Mouse (Mus musculus): ENCODE measurements at regions not wholly inside any gene's neighbourhood (a gene's known extent, or its start where the extent isn't known, plus 50 kb on each side); places are given as distances from the start of the nearest gene placed in this dataset.

DNA sequence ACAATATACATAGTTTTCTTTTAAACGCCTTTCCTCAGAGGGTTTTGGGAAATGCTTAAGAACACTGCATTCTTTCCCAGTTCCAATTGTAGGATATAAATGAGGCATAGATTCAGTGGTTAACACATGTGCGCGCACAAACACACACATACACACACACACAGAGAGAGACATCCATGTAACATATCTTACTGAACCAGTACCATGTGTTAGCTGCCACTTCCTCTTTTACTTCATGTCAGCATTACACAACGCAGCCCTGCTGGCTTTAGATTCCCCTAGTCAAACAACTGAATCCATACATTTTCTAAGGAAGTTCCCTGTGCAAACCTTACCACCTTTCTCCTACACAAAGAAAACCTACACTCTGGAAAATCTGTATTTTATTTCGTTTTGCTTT lies 189.1 kb upstream of the Atp2b1 start:
- no peak overlapping the region for H3K4me2 ChIP-seq
- no peaks in the 10 kb centered on the region for H3K27me3 ChIP-seq
- peaks cover 9% of the 10 kb centered on the region; the same call in 1 of the 2 replicates for H3K4me1 ChIP-seq (replicated peaks)
- no peak overlapping the region for H3K9ac ChIP-seq
- H3K4me3 ChIP-seq (replicated peaks) = no peak overlapping the region
- ATAC-seq (ENCODE audit: insufficient read depth) = no peak
- H3K9me3 ChIP-seq (replicated peaks) = no peaks in the 10 kb centered on the region
- 49% methylated on average over 5 of the region's 5 CpGs for WGBS (ENCODE audit: insufficient replicate concordance)
- no peak overlapping the region for H3K27ac ChIP-seq (replicated peaks)
- H3K36me3 ChIP-seq (replicated peaks) = no peaks in the 10 kb centered on the region

DNA sequence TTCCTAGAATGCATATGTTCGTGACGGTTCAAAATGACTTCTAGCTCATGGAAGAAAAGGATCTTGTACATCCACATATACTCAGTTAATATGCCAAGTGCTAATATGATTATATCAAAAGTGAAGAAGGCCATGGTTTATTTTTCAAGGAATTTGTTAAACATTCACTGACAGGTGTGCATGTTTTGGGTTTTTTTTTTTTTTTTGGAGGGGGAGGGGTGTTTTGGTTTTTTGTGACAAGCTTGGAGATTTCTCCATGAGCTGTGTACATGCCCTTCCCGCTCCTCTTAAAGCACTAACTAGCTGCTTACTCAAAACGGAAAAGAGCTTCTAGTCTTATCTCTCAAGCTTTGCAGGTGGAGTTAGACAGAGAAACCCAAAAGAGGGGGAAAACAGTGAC lies 187.1 kb upstream of the Atp2b1 start:
- Histone ChIP-seq H3K9ac (no peak overlapping the region), H3K27ac (replicated peaks) (no peak overlapping the region), H3K4me2 (no peak overlapping the region), H3K4me1 (replicated peaks) (no peaks in the 10 kb centered on the region), H3K27me3 (no peaks in the 10 kb centered on the region), H3K9me3 (replicated peaks) (no peaks in the 10 kb centered on the region), H3K4me3 (replicated peaks) (no peak overlapping the region), H3K36me3 (replicated peaks) (no peaks in the 10 kb centered on the region)
- WGBS (ENCODE audit: insufficient replicate concordance) = 57% methylated on average over 4 of the region's 4 CpGs
- ATAC-seq (ENCODE audit: insufficient read depth) = no peak

DNA sequence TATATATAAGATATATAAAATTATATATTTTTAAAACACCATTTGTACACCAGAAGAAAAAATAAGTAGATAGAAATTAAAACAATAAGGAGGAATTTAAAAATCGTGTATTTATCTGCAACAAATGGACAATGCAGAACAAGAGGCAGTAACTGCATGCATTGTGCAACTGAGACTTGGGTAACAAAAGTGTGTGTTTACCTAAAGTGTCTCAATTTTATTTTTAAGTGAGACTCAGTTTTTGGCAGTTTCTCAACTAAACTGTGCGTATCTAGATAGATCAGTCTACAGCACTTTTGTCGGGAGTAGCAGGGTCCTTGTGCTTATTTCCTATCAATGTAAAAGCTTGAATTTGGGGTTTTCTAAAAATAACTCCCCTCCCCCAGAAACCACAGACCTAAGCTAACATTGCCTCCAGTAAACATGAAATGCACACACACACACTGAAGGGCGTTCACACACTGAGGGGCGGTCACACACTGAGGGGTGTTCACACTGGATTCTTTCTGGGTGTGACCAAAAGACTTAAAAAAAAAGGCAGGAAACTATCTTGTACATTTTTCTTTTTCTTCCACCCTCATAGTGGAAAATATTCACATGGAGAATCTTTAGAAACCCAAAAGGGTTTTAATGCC lies 185.7 kb upstream of the Atp2b1 start:
- Histone ChIP-seq H3K27me3 (no peaks in the 10 kb centered on the region), H3K9me3 (replicated peaks) (no peaks in the 10 kb centered on the region), H3K4me3 (replicated peaks) (no peak overlapping the region), H3K4me2 (no peak overlapping the region), H3K9ac (no peak overlapping the region), H3K27ac (replicated peaks) (no peak overlapping the region), H3K4me1 (replicated peaks) (no peaks in the 10 kb centered on the region), H3K36me3 (replicated peaks) (no peaks in the 10 kb centered on the region)
- ATAC-seq (ENCODE audit: insufficient read depth) = no peak
- WGBS (ENCODE audit: insufficient replicate concordance) = 27% methylated on average over 5 of the region's 5 CpGs

DNA sequence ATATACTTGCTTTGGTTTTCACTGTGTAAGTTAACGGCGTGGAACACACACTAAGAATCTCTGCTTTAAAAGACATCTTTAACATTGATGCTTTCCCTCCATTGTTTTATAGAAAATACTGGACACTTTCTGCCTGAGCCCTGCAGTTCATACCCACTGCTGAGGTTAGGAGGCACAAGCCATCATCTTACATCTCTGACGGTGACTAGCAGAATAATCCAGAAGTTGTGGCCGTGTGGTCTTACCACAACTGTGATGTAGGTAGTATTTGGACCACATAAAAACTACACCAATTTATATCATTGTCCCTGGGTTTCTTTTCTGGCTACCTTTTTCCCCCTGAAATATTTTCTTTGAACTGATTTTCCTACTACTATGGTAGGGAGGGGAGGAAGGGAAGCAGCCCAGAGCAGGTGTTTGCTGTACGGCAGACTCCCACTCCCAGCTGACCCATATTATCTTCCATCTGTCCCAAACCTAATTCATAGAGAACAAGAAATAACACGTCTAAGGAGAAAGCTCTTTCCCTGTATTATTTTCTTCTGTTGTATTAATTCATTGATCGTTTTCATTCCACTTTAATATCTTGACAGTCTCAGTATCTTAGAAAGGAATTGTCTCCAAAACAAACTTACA lies 180.1 kb upstream of the Atp2b1 start:
- H3K4me2 ChIP-seq = no peak overlapping the region
- 66% methylated on average over 7 of the region's 7 CpGs for WGBS (ENCODE audit: insufficient replicate concordance)

DNA sequence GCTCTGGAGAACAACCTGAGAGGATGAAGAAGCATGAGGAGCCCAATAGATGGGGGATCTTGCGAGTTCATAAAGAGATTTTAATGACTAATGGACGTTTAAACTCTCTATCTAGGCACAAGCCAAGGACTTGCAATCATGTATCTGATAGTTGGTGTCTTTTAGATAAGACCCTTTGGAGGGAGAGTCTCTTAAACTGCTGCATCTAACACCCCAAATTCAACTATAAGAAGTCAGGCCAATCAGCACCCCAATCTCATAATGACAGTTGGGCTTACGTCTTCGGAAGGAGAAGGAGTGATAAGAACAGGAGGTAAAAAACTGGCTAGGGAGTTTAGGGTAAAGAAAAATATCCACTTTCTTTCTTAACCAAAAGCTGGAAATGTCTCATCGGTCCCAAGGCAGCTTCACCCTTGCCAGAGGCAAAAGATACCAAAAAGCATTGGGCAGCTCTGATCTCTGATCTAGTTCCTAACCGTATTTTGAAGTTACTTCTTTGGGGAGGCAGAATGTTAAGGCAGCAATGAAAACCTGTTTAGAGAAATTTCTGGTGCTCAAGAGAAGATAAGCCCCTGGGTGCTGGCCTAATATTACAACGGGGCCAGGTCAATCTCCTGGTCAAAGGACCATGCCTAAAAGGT lies 173.6 kb upstream of the Atp2b1 start:
- H3K4me1 ChIP-seq (replicated peaks) = 0 out of 2 replicates have a peak, but pooled peaks cover 5% of the 10 kb centered on the region
- no peaks in the 10 kb centered on the region for H3K36me3 ChIP-seq (replicated peaks)
- no peaks in the 10 kb centered on the region for H3K27me3 ChIP-seq
- H3K27ac ChIP-seq (replicated peaks) = no peak overlapping the region
- no peaks in the 10 kb centered on the region for H3K9me3 ChIP-seq (replicated peaks)
- H3K9ac ChIP-seq = no peak overlapping the region
- WGBS (ENCODE audit: insufficient replicate concordance) = 39% methylated on average over 7 of the region's 7 CpGs
- ATAC-seq (ENCODE audit: insufficient read depth) = no peak
- H3K4me3 ChIP-seq (replicated peaks) = no peak overlapping the region
- H3K4me2 ChIP-seq = no peak overlapping the region

More for the DNA sequence above, 180.1 kb upstream of the Atp2b1 start:
- Histone ChIP-seq H3K4me3 (replicated peaks) (no peak overlapping the region), H3K36me3 (replicated peaks) (no peaks in the 10 kb centered on the region), H3K4me1 (replicated peaks) (no peaks in the 10 kb centered on the region), H3K27ac (replicated peaks) (no peak overlapping the region), H3K27me3 (no peaks in the 10 kb centered on the region), H3K9me3 (replicated peaks) (no peaks in the 10 kb centered on the region), H3K9ac (no peak overlapping the region)
- no peak for ATAC-seq (ENCODE audit: insufficient read depth)

DNA sequence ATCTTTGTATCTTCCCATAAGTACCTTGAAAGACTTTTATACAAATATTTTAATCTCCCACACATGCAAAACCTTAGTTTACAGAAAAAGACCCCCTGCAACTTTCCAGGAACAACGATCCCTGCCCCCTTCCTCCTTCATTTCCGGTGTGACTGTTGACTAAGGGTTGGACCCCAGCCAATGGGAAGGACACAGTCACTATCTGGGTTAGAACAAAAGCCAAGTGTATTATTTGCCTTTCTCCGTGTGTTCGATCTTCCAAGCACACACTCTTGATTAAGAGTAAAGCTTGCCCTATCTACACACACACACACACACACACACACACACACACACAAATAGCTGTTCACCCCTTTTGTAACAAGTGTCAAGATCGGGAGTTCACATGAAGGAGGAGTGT lies 172.8 kb upstream of the Atp2b1 start:
- no peaks in the 10 kb centered on the region for H3K36me3 ChIP-seq (replicated peaks)
- no peaks in the 10 kb centered on the region for H3K9me3 ChIP-seq (replicated peaks)
- 0 out of 2 replicates have a peak, but pooled peaks cover 5% of the 10 kb centered on the region for H3K4me1 ChIP-seq (replicated peaks)
- H3K27me3 ChIP-seq = no peaks in the 10 kb centered on the region
- H3K27ac ChIP-seq (replicated peaks) = no peak overlapping the region
- H3K4me2 ChIP-seq = no peak overlapping the region
- no peak overlapping the region for H3K9ac ChIP-seq
- no peak overlapping the region for H3K4me3 ChIP-seq (replicated peaks)
- no peak for ATAC-seq (ENCODE audit: insufficient read depth)
- 24% methylated on average over 5 of the region's 5 CpGs for WGBS (ENCODE audit: insufficient replicate concordance)

DNA sequence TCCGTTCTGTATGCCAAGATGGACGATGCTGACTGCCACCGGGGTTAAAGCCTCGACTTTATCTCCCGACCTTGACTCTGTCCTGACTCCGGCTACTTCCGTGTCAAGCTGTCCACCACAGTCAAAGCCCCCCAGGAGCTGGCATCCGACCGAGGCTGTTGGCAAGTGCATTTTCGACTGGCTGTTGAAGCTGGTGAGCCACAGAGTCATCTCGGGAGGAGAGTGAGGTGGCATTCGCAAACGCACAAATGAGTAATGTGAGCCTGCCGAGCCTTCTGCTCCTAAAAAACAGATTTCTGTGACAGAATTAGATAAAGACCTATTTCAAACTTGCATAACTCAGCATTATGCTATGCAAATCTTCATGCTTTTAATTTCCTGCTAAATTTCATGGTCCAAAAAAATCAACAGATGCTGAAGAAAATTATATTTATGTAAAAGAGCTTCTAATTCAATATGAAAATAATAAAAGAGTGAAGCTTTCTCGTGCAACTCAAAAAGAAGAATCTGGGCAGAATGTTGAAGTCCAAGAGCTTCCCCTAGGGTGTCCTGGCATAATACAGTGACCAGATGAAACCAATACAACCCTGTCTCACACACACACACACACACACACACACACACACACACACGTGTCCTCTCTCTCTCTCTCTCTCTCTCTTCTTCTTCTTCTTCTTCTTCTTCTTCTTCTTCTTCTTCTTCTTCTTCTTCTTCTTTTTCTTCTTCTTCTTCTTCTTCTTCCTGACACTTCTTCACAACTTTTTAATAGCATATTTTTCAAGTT lies 171.2 kb upstream of the Atp2b1 start:
- no peak overlapping the region for H3K4me3 ChIP-seq (replicated peaks)
- H3K27me3 ChIP-seq = no peaks in the 10 kb centered on the region
- 66% methylated on average over 16 of the region's 16 CpGs for WGBS (ENCODE audit: insufficient replicate concordance)
- ATAC-seq (ENCODE audit: insufficient read depth) = no peak
- H3K9me3 ChIP-seq (replicated peaks) = no peaks in the 10 kb centered on the region
- H3K4me2 ChIP-seq = no peak overlapping the region; the same call in 1 of the 2 replicates
- no peak overlapping the region for H3K27ac ChIP-seq (replicated peaks)
- H3K9ac ChIP-seq = no peak overlapping the region
- no peaks in the 10 kb centered on the region for H3K36me3 ChIP-seq (replicated peaks)
- 0 out of 2 replicates have a peak, but pooled peaks cover 5% of the 10 kb centered on the region for H3K4me1 ChIP-seq (replicated peaks)

DNA sequence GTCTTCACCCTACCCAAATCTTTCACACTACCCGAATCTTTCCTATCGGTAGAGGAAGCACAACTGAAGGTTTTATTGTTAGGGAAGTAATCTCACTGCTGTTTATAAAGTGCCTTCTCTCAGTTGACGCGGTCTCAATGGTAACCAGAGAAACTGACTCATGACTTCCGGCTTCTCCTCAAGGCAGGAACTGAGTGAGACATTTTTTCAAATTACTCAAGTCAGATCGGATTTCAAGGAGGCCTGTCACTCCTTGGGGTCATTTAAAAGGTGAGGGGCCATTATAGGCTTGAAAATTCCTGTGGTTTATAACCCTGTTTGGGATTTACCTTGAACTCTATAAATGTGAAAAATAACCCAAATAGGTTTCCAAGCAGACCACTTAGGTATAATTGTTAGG lies 170.0 kb upstream of the Atp2b1 start:
- WGBS (ENCODE audit: insufficient replicate concordance) = 16% methylated on average over 6 of the region's 6 CpGs
- Histone ChIP-seq H3K27ac (replicated peaks) (no peak overlapping the region), H3K27me3 (no peaks in the 10 kb centered on the region), H3K4me2 (no peak overlapping the region), H3K4me1 (replicated peaks) (0 out of 2 replicates have a peak, but pooled peaks cover 5% of the 10 kb centered on the region), H3K4me3 (replicated peaks) (no peak overlapping the region), H3K9ac (no peak overlapping the region), H3K36me3 (replicated peaks) (no peaks in the 10 kb centered on the region), H3K9me3 (replicated peaks) (no peaks in the 10 kb centered on the region)
- no peak for ATAC-seq (ENCODE audit: insufficient read depth)

DNA sequence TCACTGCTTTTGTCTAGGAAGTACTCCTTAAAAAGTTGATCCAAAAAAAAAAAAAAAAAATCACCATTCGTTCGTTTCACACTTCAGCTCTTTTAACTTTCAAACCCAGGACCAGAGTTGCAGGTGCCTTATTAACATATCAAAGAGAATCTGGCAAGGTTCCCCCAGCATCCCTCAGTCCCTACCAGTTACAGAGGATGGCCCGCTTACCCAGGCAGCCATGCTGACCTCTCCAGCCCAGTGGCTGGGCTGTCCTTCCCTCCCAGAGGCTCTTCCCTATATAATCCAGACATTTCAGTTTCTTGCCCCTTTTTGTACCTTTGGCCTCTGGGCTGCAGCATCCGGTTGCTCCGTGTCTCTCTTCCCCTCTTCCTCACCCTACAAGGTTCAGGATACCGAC lies 169.5 kb upstream of the Atp2b1 start:
- H3K9me3 ChIP-seq (replicated peaks) = no peaks in the 10 kb centered on the region
- no peak overlapping the region for H3K9ac ChIP-seq
- no peak overlapping the region for H3K4me2 ChIP-seq
- no peak for ATAC-seq (ENCODE audit: insufficient read depth)
- H3K27ac ChIP-seq (replicated peaks) = no peak overlapping the region
- WGBS (ENCODE audit: insufficient replicate concordance) = 39% methylated on average over 6 of the region's 6 CpGs
- 0 out of 2 replicates have a peak, but pooled peaks cover 5% of the 10 kb centered on the region for H3K4me1 ChIP-seq (replicated peaks)
- H3K4me3 ChIP-seq (replicated peaks) = no peak overlapping the region
- H3K27me3 ChIP-seq = no peaks in the 10 kb centered on the region
- H3K36me3 ChIP-seq (replicated peaks) = no peaks in the 10 kb centered on the region

DNA sequence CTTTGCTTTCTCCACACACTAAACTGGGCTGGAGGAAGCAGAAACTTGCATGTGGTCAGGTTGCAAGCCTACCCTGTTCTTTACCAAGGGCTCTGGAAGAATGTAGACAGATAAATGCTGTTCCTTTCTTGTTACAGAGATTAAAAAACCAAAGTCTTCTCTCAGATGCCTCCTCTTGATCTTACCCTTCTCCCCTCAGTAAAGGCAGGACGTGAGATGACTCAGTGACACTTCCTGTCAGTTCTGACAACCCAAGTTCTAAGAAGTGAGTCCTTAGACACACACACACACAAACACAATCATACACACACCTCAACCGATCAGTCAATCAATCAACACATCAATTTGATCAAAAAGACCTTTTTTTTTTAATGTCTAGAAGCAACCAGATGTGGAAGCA lies 168.8 kb upstream of the Atp2b1 start:
- Histone ChIP-seq H3K4me1 (replicated peaks) (0 out of 2 replicates have a peak, but pooled peaks cover 5% of the 10 kb centered on the region), H3K4me3 (replicated peaks) (no peak overlapping the region), H3K36me3 (replicated peaks) (no peaks in the 10 kb centered on the region), H3K4me2 (no peak overlapping the region), H3K9ac (no peak overlapping the region), H3K27me3 (no peaks in the 10 kb centered on the region), H3K9me3 (replicated peaks) (no peaks in the 10 kb centered on the region), H3K27ac (replicated peaks) (no peak overlapping the region)
- no peak for ATAC-seq (ENCODE audit: insufficient read depth)
- WGBS (ENCODE audit: insufficient replicate concordance) = 29% methylated on average over 2 of the region's 2 CpGs

DNA sequence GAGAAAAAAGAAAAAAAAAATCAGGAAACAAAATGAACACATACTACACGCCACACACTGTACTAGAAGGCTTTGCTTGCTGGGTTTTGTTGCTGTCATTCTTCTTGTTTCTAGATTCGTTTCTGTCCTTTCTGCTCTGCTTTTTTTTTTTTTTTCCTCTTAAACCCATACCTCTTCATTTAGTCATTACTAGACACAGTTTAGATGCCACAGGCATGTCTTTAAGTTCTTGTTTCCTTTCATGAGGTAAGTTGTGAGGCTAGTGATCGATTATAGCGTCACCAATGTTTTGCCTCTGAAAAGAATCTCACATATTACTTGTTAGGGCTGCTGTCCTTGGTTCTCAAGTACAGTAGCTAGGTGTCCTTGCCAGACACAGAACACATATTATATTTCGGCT lies 168.3 kb upstream of the Atp2b1 start:
- ATAC-seq (ENCODE audit: insufficient read depth) = no peak
- H3K36me3 ChIP-seq (replicated peaks) = no peaks in the 10 kb centered on the region
- H3K4me1 ChIP-seq (replicated peaks) = 0 out of 2 replicates have a peak, but pooled peaks cover 1% of the 10 kb centered on the region
- no peaks in the 10 kb centered on the region for H3K9me3 ChIP-seq (replicated peaks)
- no peak overlapping the region for H3K27ac ChIP-seq (replicated peaks)
- H3K4me3 ChIP-seq (replicated peaks) = no peak overlapping the region
- 60% methylated on average over 5 of the region's 5 CpGs for WGBS (ENCODE audit: insufficient replicate concordance)
- H3K9ac ChIP-seq = no peak overlapping the region
- no peaks in the 10 kb centered on the region for H3K27me3 ChIP-seq
- no peak overlapping the region for H3K4me2 ChIP-seq

All from liver, embryonic 15.5 days (tissue).